Mouse (Mus musculus): ENCODE measurements around the gene Dclk2.

GRCm38 (mm10) chr3:86863327-86864008 is 57.2 kb downstream of the Dclk2 start:
- TF ChIP-seq POLR2A (IDR thresholded peaks at IDR 0.05; ENCODE audit: low read depth, low read length) (no peak), CTCF (IDR thresholded peaks at IDR 0.05; ENCODE audit: borderline replicate concordance, insufficient read depth, low read length) (no peak)
